Mouse (Mus musculus) hindbrain, embryonic 13.5 days (tissue): ENCODE data around the gene Sh2b1. TPM values are rescaled to one million over a fixed set of nuclear protein-coding genes. Genes with fewer than 3 reads are reported as not detected.
"Not testable (repeated sequence)": the region's sequence is repeated elsewhere in the genome, so short reads cannot be mapped to it uniquely, and the experiment has no call there.

Experiments
- ATAC-seq: fragments of 200-750 bp; cut with Nextera tagmentation; 2 replicates; pipeline ENCODE4 v1.8.0; 2017; ENCODE audit warnings: moderate TSS enrichment; ENCODE audit not compliant: low FRiP score
- H3K27ac ChIP-seq: fragments of 300-500 bp; sonication (generic); 2 replicates; pipeline ENCODE4 v1.5.1; 2015; ENCODE audit warnings: inconsistent platforms, mild to moderate bottlenecking, moderate library complexity
- H3K27me3 ChIP-seq: fragments of 300-500 bp; sonication (generic); 2 replicates; pipeline ENCODE4 v1.6.1; 2015; ENCODE audit warnings: mild to moderate bottlenecking, inconsistent platforms
- H3K36me3 ChIP-seq: fragments of 300-500 bp; sonication (generic); 2 replicates; pipeline ENCODE4 v1.6.1; 2015; ENCODE audit warnings: mild to moderate bottlenecking, inconsistent platforms
- H3K4me1 ChIP-seq: fragments of 300-500 bp; sonication (generic); replicated peaks from 2 replicates; pipeline ENCODE4 v1.6.1; 2015; ENCODE audit warnings: inconsistent platforms
- H3K4me2 ChIP-seq: fragments of 300-500 bp; sonication (generic); 2 replicates; pipeline ENCODE4 v1.6.1; 2015; ENCODE audit warnings: inconsistent platforms, mild to moderate bottlenecking, moderate library complexity
- H3K4me3 ChIP-seq: fragments of 300-500 bp; sonication (generic); 2 replicates; pipeline ENCODE4 v1.5.1; 2015; ENCODE audit warnings: mild to moderate bottlenecking, inconsistent platforms
- H3K9ac ChIP-seq: fragments of 300-500 bp; sonication (generic); 2 replicates; pipeline ENCODE4 v1.6.1; 2015; ENCODE audit warnings: mild to moderate bottlenecking, inconsistent platforms
- H3K9me3 ChIP-seq: fragments of 300-500 bp; sonication (generic); 2 replicates; pipeline ENCODE4 v1.6.1; 2016; ENCODE audit warnings: inconsistent platforms
- WGBS: fragments of 180-500 bp; shearing (Covaris S2); methylation state at CpG from one replicate; pipeline ENCODE4 v1.1.7; 2015; 5-methylcytosine and 5-hydroxymethylcytosine counted together
- polyA plus RNA-seq: library from polyadenylated mRNA; unstranded; fragments of >200 nt; fragmentation: Nextera tagmentation; extraction: Ambion mirVana; gene quantifications from 2 replicates; pipeline ENCODE4 v1.2.1, GENCODE M21; 2015

Sh2b1 gene
- polyA plus RNA-seq, 1 experiment from 2014 or later: 63.7 TPM

- WGBS: 97% methylated on average over 7 of the region's 7 CpGs
- Histone ChIP-seq H3K27ac (no peak overlapping the region), H3K4me3 (no peak overlapping the region), H3K9me3 (no peaks in the 10 kb centered on the region), H3K36me3 (peaks cover 68% of the 10 kb centered on the region), H3K9ac (no peak overlapping the region), H3K4me2 (no peak overlapping the region), H3K27me3 (no peaks in the 10 kb centered on the region), H3K4me1 (peaks cover 22% of the 10 kb centered on the region)
- ATAC-seq: no peak
Observed at GRCm38 (mm10) chr7:126499416-126499815, 24.2 kb upstream of the Sh2b1 start.

GRCm38 (mm10) chr7:126497966-126498365 lies 22.7 kb upstream of the Sh2b1 start:
- H3K36me3 ChIP-seq: peaks cover 82% of the 10 kb centered on the region
- H3K9me3 ChIP-seq: no peaks in the 10 kb centered on the region
- H3K27me3 ChIP-seq: no peaks in the 10 kb centered on the region
- H3K4me2 ChIP-seq: no peak overlapping the region
- H3K27ac ChIP-seq: no peak overlapping the region
- H3K4me1 ChIP-seq: peaks cover 17% of the 10 kb centered on the region
- no peak overlapping the region for H3K4me3 ChIP-seq
- 89% methylated on average over 12 of the region's 12 CpGs for WGBS
- no peak overlapping the region for H3K9ac ChIP-seq
- no peak for ATAC-seq

GRCm38 (mm10) chr7:126496475-126496874 lies 21.3 kb upstream of the Sh2b1 start:
- 92% methylated on average over 5 of the region's 5 CpGs for WGBS

GRCm38 (mm10) chr7:126494120-126494519 lies 18.9 kb upstream of the Sh2b1 start:
- no peak for ATAC-seq
- Histone ChIP-seq H3K36me3 (peaks cover 96% of the 10 kb centered on the region), H3K4me2 (no peak overlapping the region), H3K9ac (no peak overlapping the region), H3K4me1 (0 out of 2 replicates have a peak, but pooled peaks cover 5% of the 10 kb centered on the region), H3K9me3 (no peaks in the 10 kb centered on the region), H3K27ac (no peak overlapping the region), H3K27me3 (no peaks in the 10 kb centered on the region), H3K4me3 (no peak overlapping the region)
- WGBS: 98% methylated on average over 6 of the region's 6 CpGs

More at GRCm38 (mm10) chr7:126496475-126496874, 21.3 kb upstream of the Sh2b1 start:
- Histone ChIP-seq H3K9me3 (no peaks in the 10 kb centered on the region), H3K4me3 (no peak overlapping the region), H3K4me2 (no peak overlapping the region), H3K4me1 (peaks cover 19% of the 10 kb centered on the region), H3K9ac (no peak overlapping the region), H3K27ac (no peak overlapping the region), H3K27me3 (no peaks in the 10 kb centered on the region), H3K36me3 (peaks cover 95% of the 10 kb centered on the region)
- no peak for ATAC-seq

DNA sequence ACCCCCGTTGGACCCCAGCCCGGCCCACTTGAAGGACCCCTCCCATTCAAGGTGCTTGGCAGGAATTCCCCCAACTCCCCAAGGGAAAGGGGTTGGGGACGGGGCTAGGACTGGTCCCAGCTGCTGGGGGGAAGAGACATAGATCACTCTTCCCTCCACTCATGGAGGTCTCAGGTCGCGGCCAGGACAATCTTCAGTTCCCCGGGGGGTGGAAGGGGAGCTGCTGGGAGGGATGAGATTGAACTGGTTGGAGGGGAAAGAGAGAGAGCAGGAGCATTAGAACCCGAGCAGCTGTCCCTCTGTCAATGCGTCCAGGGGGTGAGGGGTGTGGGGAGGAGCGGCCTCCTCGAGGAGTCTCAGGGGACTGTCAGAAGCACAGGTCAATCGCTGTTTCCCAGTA lies 16.7 kb upstream of the Sh2b1 start:
- WGBS: 36% methylated on average over 11 of the region's 11 CpGs
- no peak for ATAC-seq
- no peak overlapping the region for H3K27ac ChIP-seq
- no peak overlapping the region for H3K4me2 ChIP-seq
- no peaks in the 10 kb centered on the region for H3K27me3 ChIP-seq
- no peak overlapping the region for H3K4me3 ChIP-seq
- H3K36me3 ChIP-seq: peaks cover 78% of the 10 kb centered on the region
- no peaks in the 10 kb centered on the region for H3K9me3 ChIP-seq
- peaks cover 15% of the 10 kb centered on the region for H3K4me1 ChIP-seq
- H3K9ac ChIP-seq: no peak overlapping the region

DNA sequence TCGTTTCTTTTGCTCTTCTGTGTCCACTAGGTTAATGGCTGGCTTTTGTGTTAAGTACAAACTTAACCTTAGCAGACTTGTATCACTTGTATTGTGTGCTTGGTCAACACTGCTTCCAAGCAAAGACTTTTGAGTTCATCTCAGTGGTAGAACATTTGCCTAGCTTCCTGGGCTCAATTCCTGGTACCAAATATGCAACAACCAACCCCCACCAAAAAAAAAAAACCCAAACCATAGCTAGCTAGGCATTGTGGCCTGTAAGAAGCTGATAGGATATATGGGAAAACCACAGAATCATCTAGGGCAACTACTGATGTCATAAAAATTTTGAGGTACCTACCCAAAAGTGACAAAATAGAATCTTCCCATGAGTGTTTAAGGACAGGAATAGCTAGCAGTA lies 15.8 kb upstream of the Sh2b1 start:
- H3K4me2 ChIP-seq: no peak overlapping the region
- ATAC-seq: no peak
- H3K9ac ChIP-seq: no peak overlapping the region
- peaks cover 18% of the 10 kb centered on the region for H3K4me1 ChIP-seq
- peaks cover 68% of the 10 kb centered on the region for H3K36me3 ChIP-seq
- no peak overlapping the region for H3K4me3 ChIP-seq
- H3K9me3 ChIP-seq: no peaks in the 10 kb centered on the region
- 83% methylated on average over 1 of the region's 1 CpGs for WGBS
- no peaks in the 10 kb centered on the region for H3K27me3 ChIP-seq
- H3K27ac ChIP-seq: no peak overlapping the region

DNA sequence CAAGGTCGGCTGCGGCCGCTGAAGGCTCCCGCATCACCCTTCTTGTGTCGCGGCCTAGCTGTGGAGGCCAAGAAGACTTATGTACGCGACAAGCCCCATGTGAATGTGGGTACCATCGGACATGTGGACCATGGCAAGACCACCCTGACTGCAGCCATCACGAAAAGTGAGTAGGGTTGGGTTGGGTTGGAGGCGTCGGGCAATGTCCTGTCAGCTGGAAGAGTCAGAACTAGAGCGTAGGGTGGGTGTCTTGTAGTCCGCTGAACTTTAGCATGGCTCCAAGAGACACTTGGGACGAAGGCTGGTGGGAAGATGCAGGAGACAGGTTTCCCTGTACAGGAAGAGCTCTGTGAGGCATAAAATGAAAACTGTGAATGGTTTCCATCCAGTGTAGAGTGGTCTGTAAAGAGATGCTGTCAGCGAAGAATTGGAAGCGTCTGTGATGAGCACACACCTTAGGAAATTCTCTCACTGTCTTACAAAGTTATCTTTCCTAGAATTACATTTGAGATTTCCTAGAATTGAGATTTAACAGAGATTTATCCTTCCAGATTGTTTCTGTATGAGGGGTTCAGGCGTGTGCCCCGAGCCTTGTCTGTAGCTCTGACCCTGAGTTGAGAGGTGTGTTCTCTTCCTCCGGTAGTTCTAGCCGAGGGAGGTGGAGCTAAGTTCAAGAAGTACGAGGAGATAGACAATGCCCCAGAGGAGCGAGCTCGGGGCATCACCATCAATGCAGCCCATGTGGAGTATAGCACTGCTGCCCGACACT lies 12.6 kb upstream of the Sh2b1 start:
- not testable (repeated sequence) for H3K9me3 ChIP-seq, H3K27me3 ChIP-seq, ATAC-seq
- Histone ChIP-seq H3K4me3 (peak overlapping the region; percentile 67), H3K4me1 (peaks cover 18% of the 10 kb centered on the region), H3K36me3 (peaks cover 36% of the 10 kb centered on the region), H3K9ac (peak overlapping the region; percentile 86), H3K27ac (peak overlapping the region; percentile 58; the same call in 1 of the 2 replicates), H3K4me2 (peak overlapping the region; percentile 98)
- 18% methylated on average over 23 of the region's 25 CpGs for WGBS

- under 1% methylated on average over 32 of the region's 32 CpGs for WGBS
- Histone ChIP-seq H3K27ac (peak within 1 kb of the TSS; percentile 84), H3K4me3 (peak within 1 kb of the TSS; percentile 67), H3K4me1 (peaks cover 22% of the 10 kb centered on the region), H3K4me2 (peak within 1 kb of the TSS; percentile 98), H3K9ac (peak within 1 kb of the TSS; percentile 86), H3K36me3 (peaks cover 29% of the 10 kb centered on the region), H3K27me3 (no peaks in the 10 kb centered on the region), H3K9me3 (no peaks in the 10 kb centered on the region)
- ATAC-seq: peak; percentile 95
Observed at GRCm38 (mm10) chr7:126487052-126487483, 11.8 kb upstream of the Sh2b1 start, which contains the start of gene Tufm. Gene Tufm (plus strand): TSS chr7:126487361.

DNA sequence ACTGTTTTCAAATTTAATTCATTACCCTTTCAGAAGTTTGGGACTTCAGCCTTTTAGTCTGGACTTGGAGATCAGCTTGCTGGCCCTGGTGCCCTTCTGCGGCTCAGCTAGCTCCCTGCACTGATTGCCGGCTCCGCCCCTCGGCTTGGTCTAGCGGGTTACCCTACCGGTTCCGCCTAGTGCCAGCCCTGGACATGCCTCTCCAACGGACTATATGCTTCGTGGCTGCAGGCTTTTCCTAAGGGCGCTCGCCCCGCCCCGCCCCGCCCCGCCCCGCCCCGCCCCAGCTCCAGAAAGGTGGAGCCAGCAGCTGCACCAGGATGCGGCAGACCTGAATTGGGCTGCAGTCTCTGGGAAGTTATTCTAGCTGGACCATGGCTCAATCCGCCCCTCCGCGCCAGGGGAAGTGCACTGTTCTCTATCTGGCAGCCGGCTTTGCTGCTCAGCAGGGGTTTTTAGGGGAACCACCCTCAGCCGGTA lies 7.2 kb upstream of the Sh2b1 start:
- Histone ChIP-seq H3K4me1 (peaks cover 9% of the 10 kb centered on the region), H3K36me3 (no peaks in the 10 kb centered on the region), H3K27me3 (no peaks in the 10 kb centered on the region), H3K27ac (peak overlapping the region; percentile 73; the same call in 1 of the 2 replicates), H3K4me3 (peak overlapping the region; percentile 30), H3K9me3 (no peaks in the 10 kb centered on the region), H3K4me2 (peak overlapping the region; percentile 56), H3K9ac (peak overlapping the region; percentile 66)
- ATAC-seq: no peak
- WGBS: under 1% methylated on average over 23 of the region's 23 CpGs

GRCm38 (mm10) chr7:126481699-126482098 lies 6.5 kb upstream of the Sh2b1 start:
- H3K36me3 ChIP-seq: no peaks in the 10 kb centered on the region
- no peak overlapping the region for H3K27ac ChIP-seq
- H3K4me1 ChIP-seq: peaks cover 8% of the 10 kb centered on the region
- no peaks in the 10 kb centered on the region for H3K9me3 ChIP-seq
- H3K9ac ChIP-seq: no peak overlapping the region
- H3K27me3 ChIP-seq: no peaks in the 10 kb centered on the region
- H3K4me2 ChIP-seq: no peak overlapping the region
- ATAC-seq: no peak
- WGBS: 29% methylated on average over 5 of the region's 5 CpGs
- no peak overlapping the region for H3K4me3 ChIP-seq

DNA sequence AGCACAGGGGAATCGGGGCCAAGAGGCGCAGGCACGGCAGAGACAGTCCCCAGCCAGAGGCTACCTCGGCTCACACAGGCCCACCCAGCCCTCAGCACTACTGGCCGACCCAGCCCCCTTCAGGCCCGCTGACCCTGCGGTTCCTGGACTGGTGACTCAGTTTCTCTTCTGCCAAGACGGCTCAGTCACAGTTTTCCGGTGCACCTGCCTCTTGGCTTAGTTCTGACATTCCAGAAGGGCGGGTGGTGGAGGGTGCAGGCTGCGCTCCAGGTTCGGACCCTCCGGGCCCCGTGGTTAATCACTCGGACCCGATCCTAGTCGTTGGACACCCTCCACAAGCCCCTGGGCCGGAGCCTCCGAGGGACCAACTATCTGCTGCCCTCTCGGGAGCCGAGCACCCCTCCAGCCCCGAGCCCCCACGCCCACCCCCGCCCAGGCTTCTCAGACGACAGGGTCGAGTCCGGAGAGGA lies 703 bp downstream of the Sh2b1 start:
- Histone ChIP-seq H3K27ac (peak overlapping the region; percentile 97), H3K9me3 (no peaks in the 10 kb centered on the region), H3K4me1 (peaks cover 33% of the 10 kb centered on the region), H3K36me3 (peaks cover 35% of the 10 kb centered on the region), H3K27me3 (no peaks in the 10 kb centered on the region), H3K4me3 (peak overlapping the region; percentile 88), H3K4me2 (peak overlapping the region; percentile 97), H3K9ac (peak overlapping the region; percentile 98)
- ATAC-seq: peak; percentile 52
- 2% methylated on average over 23 of the region's 27 CpGs for WGBS

GRCm38 (mm10) chr7:126473470-126474086 lies 1.6 kb downstream of the Sh2b1 start:
- peaks cover 33% of the 10 kb centered on the region for H3K4me1 ChIP-seq
- H3K27me3 ChIP-seq: no peaks in the 10 kb centered on the region
- peak overlapping the region; percentile 97 for H3K4me2 ChIP-seq
- no peak overlapping the region for H3K27ac ChIP-seq
- peaks cover 45% of the 10 kb centered on the region for H3K36me3 ChIP-seq
- ATAC-seq: no peak
- no peaks in the 10 kb centered on the region for H3K9me3 ChIP-seq
- H3K4me3 ChIP-seq: peak overlapping the region; percentile 88
- 92% methylated on average over 9 of the region's 9 CpGs for WGBS
- peak overlapping the region; percentile 98 for H3K9ac ChIP-seq
